Mouse (Mus musculus) cerebellum, adult 2 months (tissue): ENCODE data around the gene Fam69b. TPM values are rescaled to one million over a fixed set of nuclear protein-coding genes. Genes with fewer than 3 reads are reported as not detected.

Experiments used
- DNase-seq, 2 experiments: peaks; one replicate each; pipeline ENCODE4 v3.0.0; 2021
- H3K27ac ChIP-seq: fragments of 200-500 bp; 2 replicates; pipeline ENCODE4 v1.5.1; 2012; ENCODE audit warnings: low read length, control low read depth, inconsistent platforms; ENCODE audit not compliant: insufficient read depth
- H3K27me3 ChIP-seq: fragments of 200-500 bp; 2 replicates; pipeline ENCODE4 v1.6.1; 2012; ENCODE audit warnings: inconsistent platforms, mild to moderate bottlenecking, low read length, moderate library complexity; ENCODE audit not compliant: control insufficient read depth, insufficient read depth
- H3K4me1 ChIP-seq: fragments of 200-500 bp; 2 replicates; pipeline ENCODE4 v1.6.1; 2011; ENCODE audit warnings: low read length; ENCODE audit not compliant: control insufficient read depth, insufficient read depth
- H3K4me3 ChIP-seq: fragments of 200-500 bp; replicated peaks from 2 replicates; pipeline ENCODE3; 2011; ENCODE audit warnings: mild to moderate bottlenecking, low read depth, low read length, control low read depth; ENCODE audit not compliant: insufficient read depth
- CTCF ChIP-seq: fragments of 200-500 bp; IDR thresholded peaks from 2 replicates; pipeline ENCODE4 v1.5.1; 2011; ENCODE audit warnings: low read depth, mild to moderate bottlenecking, control low read depth, low read length, moderate library complexity, borderline replicate concordance; ENCODE audit not compliant: insufficient read depth
- POLR2A ChIP-seq: fragments of 200-500 bp; IDR thresholded peaks from 2 replicates; pipeline ENCODE4 v1.6.1; 2011; ENCODE audit warnings: low read length, control low read depth, borderline replicate concordance; ENCODE audit not compliant: insufficient read depth
- WGBS: fragments of 180-500 bp; shearing (Covaris S2); methylation state at CpG from one replicate; pipeline ENCODE4 v1.1.7; 2018; 5-methylcytosine and 5-hydroxymethylcytosine counted together
- polyA plus RNA-seq: library from polyadenylated mRNA; depleted of rRNA; stranded (reverse); fragments of >200 nt; gene quantifications from 2 replicates; pipeline ENCODE4 v1.2.3, GENCODE M21; 2012; rRNA removed

Gene Fam69b
- 147 and 155 TPM in 2 replicates for polyA plus RNA-seq

GRCm38 (mm10) chr2:26627921-26628739, at the start of gene Fam69b:
TSS of gene Fam69b (plus strand) at chr2:26628457.
- Histone ChIP-seq H3K27me3 (no peaks in the 10 kb centered on the region), H3K27ac (peak within 1 kb of the TSS; percentile 55), H3K4me1 (peaks cover 26% of the 10 kb centered on the region), H3K4me3 (peak within 1 kb of the TSS; percentile 63)
- TF ChIP-seq POLR2A = peak; percentile 64
- TF ChIP-seq CTCF = no peak
- WGBS = 1% methylated on average over 63 of the region's 70 CpGs
- peak; percentile 89 to 91 for DNase-seq

GRCm38 (mm10) chr2:26579714-26580113, 48.5 kb upstream of the Fam69b start, which contains the start of gene Egfl7:
TSS of gene Egfl7 (plus strand) at chr2:26580014.
- Histone ChIP-seq H3K4me3 (no peak within 1 kb of the TSS), H3K4me1 (no peaks in the 10 kb centered on the region), H3K27ac (no peak within 1 kb of the TSS), H3K27me3 (no peaks in the 10 kb centered on the region)
- no peak for DNase-seq
- TF ChIP-seq CTCF = no peak
- TF ChIP-seq POLR2A = no peak
- 79% methylated on average over 1 of the region's 1 CpGs for WGBS

GRCm38 (mm10) chr2:26580751-26581150, 47.5 kb upstream of the Fam69b start:
- no peak overlapping the region for H3K27ac ChIP-seq
- TF ChIP-seq CTCF (no peak), POLR2A (no peak)
- H3K27me3 ChIP-seq = no peaks in the 10 kb centered on the region
- no peak overlapping the region for H3K4me3 ChIP-seq
- DNase-seq = no peak
- WGBS = 48% methylated on average over 5 of the region's 5 CpGs
- peaks cover 1% of the 10 kb centered on the region; the same call in 1 of the 2 replicates for H3K4me1 ChIP-seq

DNA sequence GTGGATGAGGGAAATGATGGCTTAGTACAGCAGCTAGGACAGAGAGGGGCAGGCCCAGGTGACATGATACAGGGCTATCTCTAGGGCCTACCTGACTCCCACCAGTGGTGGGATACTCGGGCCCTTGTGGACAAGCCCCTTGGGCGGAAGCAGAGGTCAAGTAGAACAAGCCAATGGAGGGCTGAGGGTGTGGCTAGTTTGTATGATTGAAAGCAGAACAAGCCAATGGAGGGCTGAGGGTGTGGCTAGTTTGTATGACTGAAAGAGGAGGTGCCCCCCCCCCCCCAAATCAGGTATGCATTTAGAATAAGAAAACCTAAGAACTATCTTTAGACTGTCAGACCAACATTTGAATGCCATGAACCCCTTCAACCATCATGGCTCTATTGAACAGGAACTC, 46.1 kb upstream of the Fam69b start:
- Histone ChIP-seq H3K4me3 (no peak overlapping the region), H3K27me3 (no peaks in the 10 kb centered on the region), H3K4me1 (peaks cover 2% of the 10 kb centered on the region; the same call in 1 of the 2 replicates), H3K27ac (no peak overlapping the region)
- 74% methylated on average over 2 of the region's 2 CpGs for WGBS
- TF ChIP-seq POLR2A (no peak), CTCF (no peak)
- DNase-seq = no peak

- H3K4me1 ChIP-seq = peaks cover 2% of the 10 kb centered on the region; the same call in 1 of the 2 replicates
- H3K27me3 ChIP-seq = no peaks in the 10 kb centered on the region
- 53% methylated on average over 7 of the region's 7 CpGs for WGBS
- no peak overlapping the region for H3K27ac ChIP-seq
- DNase-seq = no peak
- no peak overlapping the region for H3K4me3 ChIP-seq
- TF ChIP-seq CTCF (no peak), POLR2A (no peak)
These were observed 45.5 kb upstream of the Fam69b start for GRCm38 (mm10) chr2:26582741-26583140.

DNA sequence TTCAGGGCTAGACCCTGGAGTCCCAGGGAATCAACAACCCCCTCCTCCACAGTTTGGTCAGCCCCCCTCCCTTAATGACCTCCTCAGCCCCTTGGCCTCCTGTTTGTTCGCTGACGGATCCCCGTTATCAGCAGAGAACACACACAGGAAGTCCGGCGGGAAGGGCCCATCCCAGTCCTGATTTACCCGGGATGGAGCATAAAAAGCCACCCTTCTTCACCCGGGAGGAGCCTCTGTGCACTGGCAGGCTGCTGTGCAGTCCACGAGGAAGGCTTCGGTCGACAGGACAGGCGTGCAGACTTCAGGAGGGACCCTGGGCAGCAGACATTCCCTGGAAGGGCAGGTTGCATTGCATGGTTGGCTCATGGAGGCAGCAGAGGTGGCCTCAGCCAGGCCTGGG, 44.6 kb upstream of the Fam69b start:
- Histone ChIP-seq H3K27ac (no peak overlapping the region), H3K4me3 (no peak overlapping the region), H3K27me3 (no peaks in the 10 kb centered on the region), H3K4me1 (peaks cover 2% of the 10 kb centered on the region; the same call in 1 of the 2 replicates)
- TF ChIP-seq CTCF = no peak
- TF ChIP-seq POLR2A = peak; percentile 33; the same call in 1 of the 2 replicates
- WGBS = 85% methylated on average over 11 of the region's 11 CpGs
- no peak for DNase-seq

DNA sequence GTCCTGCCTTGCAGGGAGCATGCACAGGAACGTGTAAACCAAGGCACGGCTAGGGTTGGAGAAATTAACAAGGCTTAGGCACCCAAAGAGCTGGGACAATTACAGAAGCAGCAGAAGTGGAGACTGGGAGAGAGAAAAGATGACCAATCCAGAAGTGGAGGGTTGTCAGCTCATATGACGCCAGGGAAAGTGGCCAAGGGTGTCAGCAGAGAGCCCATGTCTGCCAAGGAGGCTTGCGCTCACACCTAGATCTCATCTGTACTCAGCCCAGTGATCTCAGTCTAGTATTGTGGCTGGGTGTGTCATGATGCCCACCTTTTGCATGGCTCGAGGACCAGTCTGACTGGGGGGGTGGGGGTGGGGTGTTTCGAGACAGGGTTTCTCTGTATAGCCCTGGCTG, 42.5 kb upstream of the Fam69b start:
- H3K27me3 ChIP-seq = no peaks in the 10 kb centered on the region
- peaks cover 2% of the 10 kb centered on the region; the same call in 1 of the 2 replicates for H3K4me1 ChIP-seq
- WGBS = 19% methylated on average over 6 of the region's 6 CpGs
- no peak overlapping the region for H3K4me3 ChIP-seq
- TF ChIP-seq CTCF (no peak), POLR2A (no peak)
- DNase-seq = peak in 1 of 2 experiments; percentile 22
- H3K27ac ChIP-seq = no peak overlapping the region
